Mouse (Mus musculus): ENCODE measurements around the gene Tatdn3.

GRCm38 (mm10) chr1:191021016-191021415 lies 41.7 kb downstream of the Tatdn3 start:
- no peak for TF ChIP-seq HCFC1 (IDR thresholded peaks at IDR 0.05; ENCODE audit: borderline replicate concordance, insufficient read depth, low read length)
- TF ChIP-seq CHD2 (IDR thresholded peaks at IDR 0.05; ENCODE audit: low read depth, low read length) = no peak
